Mouse (Mus musculus): ENCODE results near the gene Pth2. TPM values are rescaled to one million over a fixed set of nuclear protein-coding genes. Genes with fewer than 3 reads are reported as not detected.

Gene Pth2
- total and polyA plus RNA-seq, 3 experiments: not detected

- H3K36me3 ChIP-seq (replicated peaks in 1 of 2; ENCODE audit: control insufficient read depth in 1 of 2, insufficient read depth in 1 of 2, low read length in 1 of 2): peaks cover 0 to 48% of the 10 kb centered on the region in 2 experiments
- H3K9me3 ChIP-seq (replicated peaks; ENCODE audit: low read length): no peaks in the 10 kb centered on the region
- no peak for DNase-seq (ENCODE audit: extremely low read depth)
- TF ChIP-seq E2F4 (IDR thresholded peaks at IDR 0.05; ENCODE audit: insufficient replicate concordance, low read depth, low read length) (no peak), RCOR1 (conservative IDR thresholded peaks at IDR 0.05; ENCODE audit: low read depth, low read length) (no peak), NRF1 (IDR thresholded peaks at IDR 0.05; ENCODE audit: low read depth, low read length) (no peak), ZKSCAN1 (IDR thresholded peaks at IDR 0.05; ENCODE audit: borderline replicate concordance, low read depth, low read length) (no peak), TBP (conservative IDR thresholded peaks at IDR 0.05; ENCODE audit: low read depth, low read length) (no peak), IRF4 (IDR thresholded peaks at IDR 0.05; ENCODE audit: low read depth, low read length) (no peak), ZMIZ1 (IDR thresholded peaks at IDR 0.05; ENCODE audit: low read depth, low read length) (no peak), KAT2A (IDR thresholded peaks at IDR 0.05; ENCODE audit: insufficient replicate concordance, low read length) (no peak), CHD2 (IDR thresholded peaks at IDR 0.05; ENCODE audit: low read length) (no peak), USF1 (IDR thresholded peaks at IDR 0.05; ENCODE audit: low read depth, low read length) (no peak), ELF1 (IDR thresholded peaks at IDR 0.05; ENCODE audit: low read depth, low read length) (no peak), MAX (IDR thresholded peaks at IDR 0.05; ENCODE audit: low read length) (no peak)
- no peaks in the 10 kb centered on the region for H3K79me2 ChIP-seq (replicated peaks; ENCODE audit: control insufficient read depth, extremely low read depth, insufficient read depth, poor library complexity, severe bottlenecking)
- in situ Hi-C loops (cut with MboI; ENCODE audit: low pct_ligation_motif_present, low pct_unique_long_range_greater_than_20kb, low sequenced_read_pairs): no loop called here
- no peak overlapping the region for H3K9ac ChIP-seq (ENCODE audit: insufficient read depth, low read depth)
- peaks cover 0 to 20% of the 10 kb centered on the region in 2 experiments; a peak in 3 of 4 replicates for H3K4me1 ChIP-seq (ENCODE audit: control insufficient read depth in 1 of 2, insufficient read depth in 2 of 2)
- no peak overlapping the region for H3K4me2 ChIP-seq (ENCODE audit: insufficient read depth, low read depth, poor library complexity, severe bottlenecking)
- dilution Hi-C loops (cut with MboI; ENCODE audit: extremely low pct_ligation_motif_present, extremely low pct_unique_long_range_greater_than_20kb, low sequenced_read_pairs): no loop called here
- no peak overlapping the region for H3K4me3 ChIP-seq (replicated peaks in 1 of 3; ENCODE audit: low read depth in 2 of 3, low read length in 2 of 3, poor library complexity in 1 of 3)
- peaks cover 14% of the 10 kb centered on the region for H3K27me3 ChIP-seq (replicated peaks)
- H3K27ac ChIP-seq (ENCODE audit: insufficient read depth, low read depth): no peak overlapping the region
Observed at GRCm38 (mm10) chr7:45158991-45159390, 21.8 kb upstream of the Pth2 start.

GRCm38 (mm10) chr7:45160316-45160800 lies 20.4 kb upstream of the Pth2 start:
- Histone ChIP-seq H3K4me3 (replicated peaks in 1 of 3; ENCODE audit: low read depth in 2 of 3, low read length in 2 of 3, poor library complexity in 1 of 3) (no peak overlapping the region), H3K36me3 (replicated peaks in 1 of 2; ENCODE audit: control insufficient read depth in 1 of 2, insufficient read depth in 1 of 2, low read length in 1 of 2) (peaks cover 0 to 48% of the 10 kb centered on the region in 2 experiments), H3K4me2 (ENCODE audit: insufficient read depth, low read depth, poor library complexity, severe bottlenecking) (no peak overlapping the region), H3K27ac (ENCODE audit: insufficient read depth, low read depth) (no peak overlapping the region), H3K4me1 (ENCODE audit: control insufficient read depth in 1 of 2, insufficient read depth in 2 of 2) (peaks cover 0 to 14% of the 10 kb centered on the region in 2 experiments; a peak in 3 of 4 replicates), H3K79me2 (replicated peaks; ENCODE audit: control insufficient read depth, extremely low read depth, insufficient read depth, poor library complexity, severe bottlenecking) (no peaks in the 10 kb centered on the region), H3K9me3 (replicated peaks; ENCODE audit: low read length) (no peaks in the 10 kb centered on the region), H3K9ac (ENCODE audit: insufficient read depth, low read depth) (no peak overlapping the region), H3K27me3 (replicated peaks) (peaks cover 27% of the 10 kb centered on the region)
- dilution Hi-C loops (cut with MboI; ENCODE audit: extremely low pct_ligation_motif_present, extremely low pct_unique_long_range_greater_than_20kb, low sequenced_read_pairs) (no loop called here), in situ Hi-C loops (cut with MboI; ENCODE audit: low pct_ligation_motif_present, low pct_unique_long_range_greater_than_20kb, low sequenced_read_pairs) (loop anchor here (10.0 kb wide), 1 partner anchor 144 kb away; no protein-coding TSS in a partner anchor)
- TF ChIP-seq GABPA (IDR thresholded peaks at IDR 0.05; ENCODE audit: insufficient replicate concordance, low read depth, low read length) (no peak), ETS1 (conservative IDR thresholded peaks at IDR 0.05; ENCODE audit: low read depth, low read length) (no peak), TCF12 (IDR thresholded peaks at IDR 0.05; ENCODE audit: low read depth, low read length) (no peak), CHD1 (IDR thresholded peaks at IDR 0.05; ENCODE audit: low read depth, low read length) (no peak), POLR2A (IDR thresholded peaks at IDR 0.05; ENCODE audit: low read depth, low read length) (no peak), USF2 (conservative IDR thresholded peaks at IDR 0.05; ENCODE audit: low read depth, low read length) (no peak), MEF2A (IDR thresholded peaks at IDR 0.05; ENCODE audit: borderline replicate concordance, low read depth, low read length) (no peak), ELF1 (IDR thresholded peaks at IDR 0.05; ENCODE audit: low read depth, low read length) (no peak), HCFC1 (IDR thresholded peaks at IDR 0.05; ENCODE audit: low read depth, low read length) (no peak), MAX (IDR thresholded peaks at IDR 0.05; ENCODE audit: low read length) (no peak), NRF1 (IDR thresholded peaks at IDR 0.05; ENCODE audit: low read depth, low read length) (no peak), SIN3A (IDR thresholded peaks at IDR 0.05; ENCODE audit: low read length) (no peak)
- no peak for DNase-seq (ENCODE audit: extremely low read depth)
